Mouse (Mus musculus): ENCODE results near the gene Ube2n. TPM values are rescaled to one million over a fixed set of nuclear protein-coding genes. Genes with fewer than 3 reads are reported as not detected.

Gene Ube2n
- polyA plus RNA-seq, 1 experiment: 157 TPM

DNA sequence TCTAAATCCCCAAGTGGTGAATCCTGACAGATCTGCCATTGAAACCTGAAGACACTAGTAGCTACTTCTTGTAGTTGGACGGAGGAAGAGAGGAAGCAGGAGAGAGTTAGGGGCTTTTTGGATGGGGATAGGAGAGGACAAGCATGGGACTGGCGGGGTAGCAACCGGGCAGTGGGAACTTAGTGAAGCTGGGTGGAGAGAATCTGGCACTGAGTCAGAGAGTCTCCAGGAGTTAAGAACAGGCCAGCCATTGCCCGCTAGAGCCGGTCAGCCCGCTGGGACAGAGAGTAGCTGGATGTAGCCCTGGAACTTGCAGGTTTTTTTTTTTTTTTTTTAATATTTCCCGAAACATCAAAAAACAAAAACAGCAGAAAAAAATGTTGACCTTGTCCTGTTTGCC lies 18.4 kb downstream of the Ube2n start:
- no peaks in the 10 kb centered on the region for H3K36me3 ChIP-seq (ENCODE audit: control insufficient read depth, insufficient read depth)
- TF ChIP-seq POLR2A (IDR thresholded peaks at IDR 0.05; ENCODE audit: insufficient read length, low read depth): no peak
- no peak overlapping the region for H3K4me3 ChIP-seq
- no peak overlapping the region for H3ac ChIP-seq (ENCODE audit: control insufficient read depth, insufficient read length)
- no peak overlapping the region for H3K4me2 ChIP-seq (ENCODE audit: low read depth)
- H3K79me2 ChIP-seq (ENCODE audit: control insufficient read depth, insufficient read depth): peaks cover 100% of the 10 kb centered on the region
- no peaks in the 10 kb centered on the region for H3K27me3 ChIP-seq (ENCODE audit: control insufficient read depth, insufficient read depth, insufficient read length)

DNA sequence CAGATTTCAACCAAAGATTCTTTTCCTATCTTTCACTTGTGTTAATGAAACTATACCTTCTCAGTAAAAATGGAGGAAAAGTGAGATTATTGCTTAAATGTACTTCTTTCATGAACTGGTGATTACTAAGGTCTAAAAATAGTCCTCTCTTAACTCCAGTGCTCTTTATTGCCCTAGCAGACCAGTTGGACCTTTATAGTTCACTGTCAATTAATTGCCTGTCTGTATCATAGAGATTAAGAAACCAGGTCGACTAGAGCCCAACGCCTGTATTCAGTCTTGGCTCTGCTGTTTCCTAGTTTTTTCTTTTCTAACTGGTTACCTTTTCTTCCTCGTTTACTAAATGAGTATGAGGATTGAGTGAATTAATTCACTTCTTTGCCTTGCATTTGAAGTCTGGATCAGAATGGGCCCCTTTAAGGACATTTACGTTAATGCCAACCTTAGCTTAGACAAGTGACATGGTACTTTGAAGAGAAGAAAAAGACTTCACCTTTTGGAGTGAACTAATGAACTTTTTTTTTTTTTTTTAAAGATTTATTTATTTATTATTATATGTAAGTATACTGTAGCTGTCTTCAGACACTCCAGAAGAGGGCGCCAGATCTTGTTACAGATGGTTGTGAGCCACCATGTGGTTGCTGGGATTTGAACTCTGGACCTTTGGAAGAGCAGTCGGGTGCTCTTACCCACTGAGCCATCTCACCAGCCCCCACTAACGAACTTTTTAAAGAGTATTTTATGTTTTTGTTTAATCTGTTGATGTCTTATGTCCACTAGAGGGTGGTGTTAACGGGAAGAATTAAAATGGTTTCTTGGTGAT lies 20.7 kb downstream of the Ube2n start:
- H3K4me3 ChIP-seq: no peak overlapping the region
- no peak overlapping the region for H3ac ChIP-seq (ENCODE audit: control insufficient read depth, insufficient read length)
- no peaks in the 10 kb centered on the region for H3K36me3 ChIP-seq (ENCODE audit: control insufficient read depth, insufficient read depth)
- no peak for TF ChIP-seq REST (IDR thresholded peaks at IDR 0.05; ENCODE audit: insufficient read depth, insufficient read length)
- no peak for TF ChIP-seq POLR2A (IDR thresholded peaks at IDR 0.05; ENCODE audit: insufficient read length, low read depth)
- no peak for TF ChIP-seq TCF12 (IDR thresholded peaks at IDR 0.05; ENCODE audit: insufficient read depth, poor library complexity, severe bottlenecking)
- TF ChIP-seq CEBPB (IDR thresholded peaks at IDR 0.05; ENCODE audit: insufficient read depth, poor library complexity, severe bottlenecking): no peak
- TF ChIP-seq USF1 (IDR thresholded peaks at IDR 0.05; ENCODE audit: low read depth): no peak
- no peak for TF ChIP-seq MYOD1 (IDR thresholded peaks at IDR 0.05; ENCODE audit: control insufficient read depth in 1 of 3, insufficient read length in 2 of 3, low read depth in 2 of 3)
- TF ChIP-seq TCF3 (IDR thresholded peaks at IDR 0.05; ENCODE audit: insufficient read length, low read depth): no peak
- no peak for TF ChIP-seq SRF (IDR thresholded peaks at IDR 0.05; ENCODE audit: control insufficient read depth, insufficient read length, low read depth)
- TF ChIP-seq MAX (IDR thresholded peaks at IDR 0.05; ENCODE audit: low read depth): no peak
- no peak for TF ChIP-seq POLR2AphosphoS2 (IDR thresholded peaks at IDR 0.05; ENCODE audit: insufficient read length, low read depth)
- TF ChIP-seq E2F4 (IDR thresholded peaks at IDR 0.05; ENCODE audit: insufficient read depth): no peak
- no peak for TF ChIP-seq MYOG (IDR thresholded peaks at IDR 0.05; ENCODE audit: control insufficient read depth in 1 of 3, insufficient read depth in 1 of 3, insufficient read length in 2 of 3, low read depth in 2 of 3)
- H3K79me2 ChIP-seq (ENCODE audit: control insufficient read depth, insufficient read depth): peaks cover 100% of the 10 kb centered on the region
- H3K27me3 ChIP-seq (ENCODE audit: control insufficient read depth, insufficient read depth, insufficient read length): no peaks in the 10 kb centered on the region
- no peak overlapping the region for H3K4me2 ChIP-seq (ENCODE audit: low read depth)

DNA sequence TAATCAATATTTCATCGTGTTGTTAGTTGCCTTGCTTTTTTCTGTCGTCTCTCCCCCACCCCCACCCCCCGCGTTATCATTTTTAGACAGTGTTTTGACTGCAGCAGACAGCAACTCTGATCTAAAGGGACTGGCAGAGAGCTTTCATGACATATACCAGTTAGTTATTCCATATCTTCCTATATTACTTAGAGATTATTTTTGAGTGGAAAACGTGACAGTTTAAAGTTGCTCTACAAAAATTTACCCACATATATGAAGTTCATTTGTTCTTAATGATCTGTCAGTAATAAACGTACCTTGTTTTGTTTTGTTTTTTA lies 21.2 kb downstream of the Ube2n start:
- no peak overlapping the region for H3K4me2 ChIP-seq (ENCODE audit: low read depth)
- TF ChIP-seq TCF3 (IDR thresholded peaks at IDR 0.05; ENCODE audit: insufficient read length, low read depth) (no peak), REST (IDR thresholded peaks at IDR 0.05; ENCODE audit: insufficient read depth, insufficient read length) (no peak), TCF12 (IDR thresholded peaks at IDR 0.05; ENCODE audit: insufficient read depth, poor library complexity, severe bottlenecking) (no peak), E2F4 (IDR thresholded peaks at IDR 0.05; ENCODE audit: insufficient read depth) (no peak), MYOG (IDR thresholded peaks at IDR 0.05; ENCODE audit: control insufficient read depth in 1 of 3, insufficient read depth in 1 of 3, insufficient read length in 2 of 3, low read depth in 2 of 3) (no peak), MAX (IDR thresholded peaks at IDR 0.05; ENCODE audit: low read depth) (no peak), SRF (IDR thresholded peaks at IDR 0.05; ENCODE audit: control insufficient read depth, insufficient read length, low read depth) (no peak), POLR2A (IDR thresholded peaks at IDR 0.05; ENCODE audit: insufficient read length, low read depth) (no peak), POLR2AphosphoS2 (IDR thresholded peaks at IDR 0.05; ENCODE audit: insufficient read length, low read depth) (no peak), CEBPB (IDR thresholded peaks at IDR 0.05; ENCODE audit: insufficient read depth, poor library complexity, severe bottlenecking) (no peak), USF1 (IDR thresholded peaks at IDR 0.05; ENCODE audit: low read depth) (no peak), MYOD1 (IDR thresholded peaks at IDR 0.05; ENCODE audit: control insufficient read depth in 1 of 3, insufficient read length in 2 of 3, low read depth in 2 of 3) (no peak)
- peaks cover 98% of the 10 kb centered on the region for H3K79me2 ChIP-seq (ENCODE audit: control insufficient read depth, insufficient read depth)
- H3ac ChIP-seq (ENCODE audit: control insufficient read depth, insufficient read length): no peak overlapping the region
- no peaks in the 10 kb centered on the region for H3K27me3 ChIP-seq (ENCODE audit: control insufficient read depth, insufficient read depth, insufficient read length)
- H3K4me3 ChIP-seq: no peak overlapping the region
- no peaks in the 10 kb centered on the region for H3K36me3 ChIP-seq (ENCODE audit: control insufficient read depth, insufficient read depth)

DNA sequence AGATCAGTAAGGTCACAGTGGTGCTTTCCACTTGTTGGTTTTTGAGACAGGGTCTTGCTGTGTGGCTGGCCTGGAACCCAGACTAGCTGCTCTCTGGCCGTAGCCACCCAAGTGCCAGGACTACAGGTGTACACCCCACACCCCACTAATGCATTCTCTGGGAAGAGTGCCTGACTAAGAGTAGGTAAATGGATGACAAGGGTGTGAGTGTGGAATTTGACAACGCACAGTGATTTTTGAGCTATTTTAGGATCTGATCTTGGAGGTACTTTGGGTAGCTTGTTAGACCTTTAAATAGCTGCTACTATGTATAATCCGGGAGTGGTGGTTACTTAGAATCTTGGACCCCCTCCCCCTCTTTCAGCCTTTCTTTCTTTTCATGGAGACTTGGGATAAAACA lies 24.3 kb downstream of the Ube2n start:
- no peak for TF ChIP-seq CEBPB (IDR thresholded peaks at IDR 0.05; ENCODE audit: insufficient read depth, poor library complexity, severe bottlenecking)
- no peak for TF ChIP-seq MYOD1 (IDR thresholded peaks at IDR 0.05; ENCODE audit: control insufficient read depth in 1 of 3, insufficient read length in 2 of 3, low read depth in 2 of 3)
- no peak for TF ChIP-seq MYOG (IDR thresholded peaks at IDR 0.05; ENCODE audit: control insufficient read depth in 1 of 3, insufficient read depth in 1 of 3, insufficient read length in 2 of 3, low read depth in 2 of 3)
- TF ChIP-seq POLR2A (IDR thresholded peaks at IDR 0.05; ENCODE audit: insufficient read length, low read depth): no peak
- H3K79me2 ChIP-seq (ENCODE audit: control insufficient read depth, insufficient read depth): peaks cover 67% of the 10 kb centered on the region
- H3K4me2 ChIP-seq (ENCODE audit: low read depth): no peak overlapping the region
- no peak overlapping the region for H3ac ChIP-seq (ENCODE audit: control insufficient read depth, insufficient read length)
- H3K4me3 ChIP-seq: no peak overlapping the region
- peaks cover 9% of the 10 kb centered on the region for H3K36me3 ChIP-seq (ENCODE audit: control insufficient read depth, insufficient read depth)
- H3K27me3 ChIP-seq (ENCODE audit: control insufficient read depth, insufficient read depth, insufficient read length): no peaks in the 10 kb centered on the region

DNA sequence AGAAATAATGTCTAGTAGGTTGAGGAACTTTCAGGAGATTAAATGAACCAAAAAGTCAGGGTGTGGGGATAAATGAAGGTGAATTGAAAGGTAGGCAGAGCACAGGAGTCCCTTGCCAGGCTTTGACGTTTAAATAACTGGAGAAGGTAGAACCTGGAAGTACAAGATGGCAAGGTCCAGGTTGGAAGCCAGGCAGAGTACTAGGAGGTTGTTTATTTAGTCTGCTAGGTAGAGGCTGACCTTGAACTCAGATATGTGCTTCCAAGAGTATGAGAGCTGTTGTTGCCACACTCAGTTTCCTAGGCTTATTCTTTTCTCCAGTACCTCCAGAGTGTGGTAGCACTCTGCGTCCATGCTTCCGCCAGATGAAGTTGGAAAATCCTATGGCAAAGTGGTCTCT lies 24.9 kb downstream of the Ube2n start:
- TF ChIP-seq POLR2A (IDR thresholded peaks at IDR 0.05; ENCODE audit: insufficient read length, low read depth) (no peak), E2F4 (IDR thresholded peaks at IDR 0.05; ENCODE audit: insufficient read depth) (no peak), CEBPB (IDR thresholded peaks at IDR 0.05; ENCODE audit: insufficient read depth, poor library complexity, severe bottlenecking) (no peak), POLR2AphosphoS2 (IDR thresholded peaks at IDR 0.05; ENCODE audit: insufficient read length, low read depth) (no peak), SRF (IDR thresholded peaks at IDR 0.05; ENCODE audit: control insufficient read depth, insufficient read length, low read depth) (no peak), MAX (IDR thresholded peaks at IDR 0.05; ENCODE audit: low read depth) (no peak), REST (IDR thresholded peaks at IDR 0.05; ENCODE audit: insufficient read depth, insufficient read length) (no peak), USF1 (IDR thresholded peaks at IDR 0.05; ENCODE audit: low read depth) (no peak), MYOD1 (IDR thresholded peaks at IDR 0.05; ENCODE audit: control insufficient read depth in 1 of 3, insufficient read length in 2 of 3, low read depth in 2 of 3) (no peak), TCF12 (IDR thresholded peaks at IDR 0.05; ENCODE audit: insufficient read depth, poor library complexity, severe bottlenecking) (no peak), TCF3 (IDR thresholded peaks at IDR 0.05; ENCODE audit: insufficient read length, low read depth) (no peak), MYOG (IDR thresholded peaks at IDR 0.05; ENCODE audit: control insufficient read depth in 1 of 3, insufficient read depth in 1 of 3, insufficient read length in 2 of 3, low read depth in 2 of 3) (no peak)
- Histone ChIP-seq H3K36me3 (ENCODE audit: control insufficient read depth, insufficient read depth) (peaks cover 9% of the 10 kb centered on the region), H3K4me3 (no peak overlapping the region), H3ac (ENCODE audit: control insufficient read depth, insufficient read length) (no peak overlapping the region), H3K27me3 (ENCODE audit: control insufficient read depth, insufficient read depth, insufficient read length) (no peaks in the 10 kb centered on the region), H3K4me2 (ENCODE audit: low read depth) (no peak overlapping the region), H3K79me2 (ENCODE audit: control insufficient read depth, insufficient read depth) (peaks cover 61% of the 10 kb centered on the region)

Measured in myocyte (in vitro differentiated cells).